Mouse (Mus musculus): ENCODE data around the gene Prdm16.

The Prdm16 gene

GRCm38 (mm10) chr4:154512518-154513090 lies 124.1 kb downstream of the Prdm16 start:
- DNase-seq (ENCODE audit: low spot score), result no peak

GRCm38 (mm10) chr4:154511767-154512166 lies 124.9 kb downstream of the Prdm16 start:
- no peak for DNase-seq (ENCODE audit: low spot score)

GRCm38 (mm10) chr4:154506774-154507435 lies 129.8 kb downstream of the Prdm16 start:
- DNase-seq (ENCODE audit: low spot score), result no peak

- no peak for DNase-seq (ENCODE audit: low spot score)
Observed at GRCm38 (mm10) chr4:154505313-154505712, 131.4 kb downstream of the Prdm16 start.

GRCm38 (mm10) chr4:154503260-154503829 lies 133.3 kb downstream of the Prdm16 start:
- DNase-seq (ENCODE audit: low spot score), result no peak

- no peak for DNase-seq (ENCODE audit: low spot score)
Observed at GRCm38 (mm10) chr4:154502403-154503000, 134.2 kb downstream of the Prdm16 start.

- no peak for DNase-seq (ENCODE audit: low spot score)
Observed at GRCm38 (mm10) chr4:154500695-154501094, 136.0 kb downstream of the Prdm16 start.

- peak; percentile 51 for DNase-seq (ENCODE audit: low spot score)
Observed at GRCm38 (mm10) chr4:154499701-154500523, 136.8 kb downstream of the Prdm16 start.

GRCm38 (mm10) chr4:154497423-154498175 lies 139.1 kb downstream of the Prdm16 start:
- no peak for DNase-seq (ENCODE audit: low spot score)

GRCm38 (mm10) chr4:154496991-154497390 lies 139.7 kb downstream of the Prdm16 start:
- peak; percentile 77 for DNase-seq (ENCODE audit: low spot score)

GRCm38 (mm10) chr4:154496522-154496921 lies 140.2 kb downstream of the Prdm16 start:
- no peak for DNase-seq (ENCODE audit: low spot score)

GRCm38 (mm10) chr4:154493996-154494395 lies 142.7 kb downstream of the Prdm16 start:
- DNase-seq (ENCODE audit: low spot score), result no peak

GRCm38 (mm10) chr4:154492714-154493121 lies 144.0 kb downstream of the Prdm16 start:
- no peak for DNase-seq (ENCODE audit: low spot score)

GRCm38 (mm10) chr4:154492268-154492667 lies 144.4 kb downstream of the Prdm16 start:
- no peak for DNase-seq (ENCODE audit: low spot score)

GRCm38 (mm10) chr4:154488031-154488430 lies 148.6 kb downstream of the Prdm16 start:
- DNase-seq (ENCODE audit: low spot score), result no peak

- no peak for DNase-seq (ENCODE audit: low spot score)
Observed at GRCm38 (mm10) chr4:154482695-154483094, 154.0 kb downstream of the Prdm16 start.

GRCm38 (mm10) chr4:154481771-154482637 lies 154.7 kb downstream of the Prdm16 start:
- no peak for DNase-seq (ENCODE audit: low spot score)

GRCm38 (mm10) chr4:154480544-154481260 lies 156.0 kb downstream of the Prdm16 start:
- no peak for DNase-seq (ENCODE audit: low spot score)

GRCm38 (mm10) chr4:154480143-154480542 lies 156.5 kb downstream of the Prdm16 start:
- DNase-seq (ENCODE audit: low spot score), result no peak
